Mouse (Mus musculus) neutrophil, adult 5-6 weeks (primary cell): ENCODE results near the gene Iba57. TPM values are rescaled to one million over a fixed set of nuclear protein-coding genes. Genes with fewer than 3 reads are reported as not detected.

Experiments used
- ATAC-seq: fragments of 151-379, 151-347 bp; 2 replicates; pipeline ENCODE4 v1.8.0; 2017; ENCODE audit warnings: mild to moderate bottlenecking, moderate TSS enrichment; ENCODE audit not compliant: insufficient number of reproducible peaks, poor library complexity, low FRiP score, severe bottlenecking; ENCODE audit errors: extremely low read depth
- total RNA-seq: library from RNA; stranded (forward); fragments of 200-1000 nt; gene quantifications from 2 replicates; pipeline ENCODE4 v1.2.3, GENCODE M21; 2017

The Iba57 gene
- total RNA-seq, 1 experiment from 2014 or later = 7.7 TPM

GRCm38 (mm10) chr11:59136994-59137706 is 26.4 kb downstream of the Iba57 start:
- ATAC-seq = no peak

GRCm38 (mm10) chr11:59135904-59136452 is 27.6 kb downstream of the Iba57 start, which contains the start of gene Obscn:
Obscn (minus strand) TSS chr11:59136402.
- no peak for ATAC-seq

- no peak for ATAC-seq
These were observed 28.3 kb downstream of the Iba57 start for GRCm38 (mm10) chr11:59135051-59135820.

- no peak for ATAC-seq
These were observed 29.1 kb downstream of the Iba57 start for GRCm38 (mm10) chr11:59134373-59134997.

- ATAC-seq = no peak
These were observed 31.5 kb downstream of the Iba57 start for GRCm38 (mm10) chr11:59132065-59132464.

- no peak for ATAC-seq
These were observed 32.1 kb downstream of the Iba57 start for GRCm38 (mm10) chr11:59131348-59131919.

- no peak for ATAC-seq
These were observed 32.8 kb downstream of the Iba57 start for GRCm38 (mm10) chr11:59130782-59131181.

- ATAC-seq = no peak
These were observed 57.6 kb downstream of the Iba57 start for GRCm38 (mm10) chr11:59105945-59106344.

Other genes with a start within 250 kb of the Iba57 start
- gene Btnl10, start 245.8 kb downstream of the Iba57 start, total RNA-seq = 0.23 and 0.61 TPM in 2 replicates
- 60.8 and 72.2 TPM in 2 replicates for gene Rnf187, start 224.8 kb downstream of the Iba57 start, total RNA-seq
- 3.7 and 8.1 TPM in 2 replicates for gene Hist3h2ba, start 214.8 kb downstream of the Iba57 start, total RNA-seq
- 65.3 TPM in 2 replicates for gene Hist3h2a, start 209.1 kb downstream of the Iba57 start, total RNA-seq
- 0.12 and 0.35 TPM in 2 replicates for gene Trim17, start 209.1 kb downstream of the Iba57 start, total RNA-seq
- gene Trim11, start 185.6 kb downstream of the Iba57 start, total RNA-seq = 106 and 107 TPM in 2 replicates
- 0.23 and 0.74 TPM in 2 replicates for gene Obscn, start 27.3 kb downstream of the Iba57 start, total RNA-seq
- gene Gjc2, start 19.5 kb upstream of the Iba57 start, total RNA-seq = not detected in 2 replicates
- 19.0 and 26.8 TPM in 2 replicates for gene Guk1, start 28.5 kb upstream of the Iba57 start, total RNA-seq
- 16.1 and 17.1 TPM in 2 replicates for gene Mrpl55, start 38.7 kb upstream of the Iba57 start, total RNA-seq
- 12.0 and 14.5 TPM in 2 replicates for gene 2310033P09Rik, start 44.6 kb upstream of the Iba57 start, total RNA-seq
- 210 and 259 TPM in 2 replicates for gene Arf1, start 64.5 kb upstream of the Iba57 start, total RNA-seq
- gene Wnt3a, start 127.0 kb upstream of the Iba57 start, total RNA-seq = not detected in 2 replicates
- not detected in 2 replicates for gene Wnt9a, start 143.2 kb upstream of the Iba57 start, total RNA-seq
- gene Prss38, start 211.9 kb upstream of the Iba57 start, total RNA-seq = not detected in 2 replicates